Mouse (Mus musculus): ENCODE measurements around the gene Sema4d. TPM values are rescaled to one million over a fixed set of nuclear protein-coding genes. Genes with fewer than 3 reads are reported as not detected.
A peak's percentile ranks its signal among the peaks of the same experiment; 100 is the strongest.
"Not testable (repeated sequence)": the region's sequence is repeated elsewhere in the genome, so short reads cannot be mapped to it uniquely, and the experiment has no call there.

Sema4d gene
- 5.4 and 5.8 TPM in 2 replicates for polyA plus RNA-seq (2016; fragmentation: Nextera tagmentation; extraction: Ambion mirVana)

- H3K36me3 ChIP-seq: no peaks in the 10 kb centered on the region
- no peaks in the 10 kb centered on the region for H3K9me3 ChIP-seq
- H3K4me2 ChIP-seq: peak within 1 kb of the TSS; percentile 97
- peaks cover 15% of the 10 kb centered on the region for H3K4me1 ChIP-seq (replicated peaks)
- H3K4me3 ChIP-seq (replicated peaks): peak within 1 kb of the TSS; percentile 84
- 1% methylated on average over 42 of the region's 52 CpGs for WGBS
- peak; percentile 33 for ATAC-seq (ENCODE audit: insufficient number of reproducible peaks, insufficient read depth, low FRiP score, low TSS enrichment, low read depth)
- H3K27ac ChIP-seq: no peak within 1 kb of the TSS
- H3K27me3 ChIP-seq: peaks cover 27% of the 10 kb centered on the region
- H3K9ac ChIP-seq (replicated peaks): peak within 1 kb of the TSS; percentile 73
Measured at GRCm38 (mm10) chr13:51793425-51793891, at the start of gene Sema4d. Gene Sema4d, minus strand, starts transcription at chr13:51793747.

GRCm38 (mm10) chr13:51843298-51843697 is 49.8 kb upstream of the Sema4d start:
- no peak overlapping the region for H3K9ac ChIP-seq (replicated peaks)
- H3K4me2 ChIP-seq: no peak overlapping the region
- H3K4me3 ChIP-seq (replicated peaks): no peak overlapping the region
- peaks cover 40% of the 10 kb centered on the region for H3K4me1 ChIP-seq (replicated peaks)
- WGBS: 61% methylated on average over 4 of the region's 4 CpGs
- peaks cover 10% of the 10 kb centered on the region; the same call in 1 of the 2 replicates for H3K27me3 ChIP-seq
- H3K36me3 ChIP-seq: no peaks in the 10 kb centered on the region
- H3K9me3 ChIP-seq: no peaks in the 10 kb centered on the region
- no peak for ATAC-seq (ENCODE audit: insufficient number of reproducible peaks, insufficient read depth, low FRiP score, low TSS enrichment, low read depth)
- no peak overlapping the region for H3K27ac ChIP-seq

DNA sequence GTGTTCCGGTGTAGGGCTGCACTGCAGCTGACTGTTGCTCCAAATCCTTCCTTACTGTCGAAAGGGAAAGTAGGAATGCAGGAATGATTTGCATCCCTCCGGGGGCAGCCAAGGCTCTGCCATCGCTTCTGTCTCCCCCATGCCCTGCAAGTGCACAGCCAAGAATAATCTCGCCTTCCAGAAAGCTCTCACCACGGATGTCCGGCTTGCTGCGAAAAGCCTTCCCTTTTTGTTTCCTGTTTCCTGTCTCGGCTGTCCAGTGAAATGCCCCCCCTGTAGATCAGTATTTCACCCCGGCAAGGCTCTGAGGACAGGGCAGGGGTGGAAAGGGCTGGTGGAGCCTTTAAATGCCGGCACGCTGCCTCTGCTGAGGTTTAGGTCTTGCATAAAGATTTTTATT is 49.2 kb upstream of the Sema4d start:
- Histone ChIP-seq H3K4me3 (replicated peaks) (no peak overlapping the region), H3K27me3 (peaks cover 10% of the 10 kb centered on the region; the same call in 1 of the 2 replicates), H3K27ac (peak overlapping the region; percentile 26; the same call in 1 of the 2 replicates), H3K9me3 (no peaks in the 10 kb centered on the region), H3K4me2 (peak overlapping the region; percentile 48), H3K4me1 (replicated peaks) (peaks cover 34% of the 10 kb centered on the region), H3K9ac (replicated peaks) (no peak overlapping the region), H3K36me3 (no peaks in the 10 kb centered on the region)
- ATAC-seq (ENCODE audit: insufficient number of reproducible peaks, insufficient read depth, low FRiP score, low TSS enrichment, low read depth): no peak
- 4% methylated on average over 12 of the region's 12 CpGs for WGBS

DNA sequence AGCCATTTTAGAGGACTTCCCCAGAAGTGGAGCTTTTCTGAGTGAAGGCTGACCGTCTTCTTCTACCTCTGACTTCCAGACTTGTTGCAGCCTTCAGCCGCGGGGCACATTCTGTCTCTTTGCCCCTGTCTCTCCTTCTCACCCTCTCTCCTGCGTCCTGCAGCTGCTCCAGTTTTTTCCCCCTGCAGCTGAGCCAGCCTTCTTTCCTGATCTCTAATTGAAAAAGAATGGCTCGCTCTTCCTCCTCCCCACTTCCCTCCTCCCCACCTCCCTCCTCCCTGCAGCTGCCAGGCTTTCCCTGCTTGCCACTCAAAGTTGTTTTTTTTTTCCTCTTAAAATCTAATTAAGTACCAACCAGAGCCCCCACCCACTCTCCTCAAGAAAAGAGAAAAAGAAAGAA is 48.6 kb upstream of the Sema4d start:
- ATAC-seq (ENCODE audit: insufficient number of reproducible peaks, insufficient read depth, low FRiP score, low TSS enrichment, low read depth): no peak
- Histone ChIP-seq H3K27ac (peak overlapping the region; percentile 78), H3K4me2 (peak overlapping the region; percentile 48), H3K4me3 (replicated peaks) (peak overlapping the region; percentile 4; the same call in 1 of the 2 replicates), H3K9ac (replicated peaks) (no peak overlapping the region), H3K9me3 (no peaks in the 10 kb centered on the region), H3K4me1 (replicated peaks) (peaks cover 31% of the 10 kb centered on the region), H3K27me3 (peaks cover 10% of the 10 kb centered on the region; the same call in 1 of the 2 replicates), H3K36me3 (no peaks in the 10 kb centered on the region)
- 2% methylated on average over 5 of the region's 5 CpGs for whole genome bisulfite sequencing

- Histone ChIP-seq H3K4me3 (replicated peaks) (peak overlapping the region; percentile 4; the same call in 1 of the 2 replicates), H3K27me3 (peaks cover 10% of the 10 kb centered on the region; the same call in 1 of the 2 replicates), H3K4me2 (peak overlapping the region; percentile 48), H3K27ac (peak overlapping the region; percentile 78), H3K9ac (replicated peaks) (no peak overlapping the region), H3K36me3 (no peaks in the 10 kb centered on the region), H3K9me3 (no peaks in the 10 kb centered on the region), H3K4me1 (replicated peaks) (peaks cover 31% of the 10 kb centered on the region)
- 8% methylated on average over 12 of the region's 12 CpGs for WGBS
- ATAC-seq (ENCODE audit: insufficient number of reproducible peaks, insufficient read depth, low FRiP score, low TSS enrichment, low read depth): no peak
Measured at GRCm38 (mm10) chr13:51841541-51842115, 48.1 kb upstream of the Sema4d start.

DNA sequence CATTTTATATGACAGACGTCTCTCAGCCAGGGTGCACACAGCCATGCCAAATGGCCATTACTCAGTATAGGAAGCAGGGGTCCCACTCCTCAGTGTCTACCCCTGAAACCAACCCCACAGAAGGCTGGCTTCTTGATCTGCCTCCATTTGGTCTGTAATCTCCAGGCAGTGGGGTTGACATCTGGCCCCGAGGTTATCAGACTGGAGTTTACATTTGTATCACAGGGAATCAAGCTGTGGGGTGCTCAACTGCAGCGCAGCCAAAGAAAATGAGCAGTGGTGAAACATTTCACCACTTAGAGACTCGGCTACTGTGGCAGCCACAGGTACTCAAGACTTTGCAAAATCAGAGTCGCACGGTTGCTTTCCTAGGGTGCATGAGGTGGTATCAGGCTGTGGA is 47.2 kb upstream of the Sema4d start:
- Histone ChIP-seq H3K36me3 (no peaks in the 10 kb centered on the region), H3K27me3 (peaks cover 10% of the 10 kb centered on the region; the same call in 1 of the 2 replicates), H3K9me3 (no peaks in the 10 kb centered on the region), H3K9ac (replicated peaks) (no peak overlapping the region), H3K4me3 (replicated peaks) (no peak overlapping the region), H3K27ac (no peak overlapping the region), H3K4me1 (replicated peaks) (peaks cover 31% of the 10 kb centered on the region), H3K4me2 (0 out of 2 replicates have a peak overlapping the region, but pooled peaks have one; percentile 48)
- no peak for ATAC-seq (ENCODE audit: insufficient number of reproducible peaks, insufficient read depth, low FRiP score, low TSS enrichment, low read depth)
- 37% methylated on average over 6 of the region's 6 CpGs for WGBS

DNA sequence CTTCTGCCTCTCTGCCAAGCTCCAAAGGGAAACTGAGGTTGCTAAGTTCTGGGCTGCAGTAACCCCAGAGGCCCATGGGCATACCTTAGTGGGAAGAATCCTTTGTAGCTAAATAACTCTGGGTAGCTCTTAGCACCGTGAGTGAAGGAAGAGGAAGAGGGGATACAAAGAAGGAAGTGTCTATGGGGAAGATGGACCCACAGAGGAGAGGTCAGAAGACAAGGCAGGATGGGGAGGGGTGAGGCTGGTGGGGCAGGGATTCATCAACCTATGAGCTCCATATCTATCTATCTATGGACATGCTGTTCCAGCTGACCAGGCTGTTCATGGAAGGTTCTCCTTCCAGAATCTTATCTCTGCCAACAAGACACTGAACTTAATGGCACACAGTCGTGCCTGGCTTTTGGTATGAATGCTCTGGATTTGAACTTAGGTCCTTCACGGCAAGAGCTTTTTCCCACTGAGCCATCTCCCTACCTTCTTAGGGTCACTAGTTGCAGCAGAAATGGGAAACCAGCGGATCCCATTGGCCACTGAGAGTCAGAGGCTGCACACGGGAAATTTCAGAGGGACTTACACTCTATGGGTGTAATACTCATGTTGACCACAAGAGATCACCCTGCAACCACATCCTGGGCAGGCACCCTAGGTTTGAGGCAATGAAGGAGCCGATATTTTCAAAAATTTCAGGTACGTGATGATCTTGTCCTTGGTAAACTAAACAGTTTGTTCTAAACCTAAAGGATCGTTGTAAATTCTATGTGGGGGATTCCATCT is 45.9 kb upstream of the Sema4d start:
- Histone ChIP-seq H3K4me1 (replicated peaks) (peaks cover 24% of the 10 kb centered on the region), H3K9me3 (no peaks in the 10 kb centered on the region), H3K4me2 (no peak overlapping the region), H3K27ac (no peak overlapping the region), H3K36me3 (no peaks in the 10 kb centered on the region), H3K9ac (replicated peaks) (no peak overlapping the region), H3K4me3 (replicated peaks) (no peak overlapping the region), H3K27me3 (peaks cover 10% of the 10 kb centered on the region; the same call in 1 of the 2 replicates)
- ATAC-seq (ENCODE audit: insufficient number of reproducible peaks, insufficient read depth, low FRiP score, low TSS enrichment, low read depth): no peak
- 22% methylated on average over 8 of the region's 8 CpGs for WGBS

GRCm38 (mm10) chr13:51837402-51837801 is 43.9 kb upstream of the Sema4d start:
- H3K9ac ChIP-seq (replicated peaks): no peak overlapping the region
- H3K27me3 ChIP-seq: peaks cover 10% of the 10 kb centered on the region; the same call in 1 of the 2 replicates
- no peak for ATAC-seq (ENCODE audit: insufficient number of reproducible peaks, insufficient read depth, low FRiP score, low TSS enrichment, low read depth)
- H3K9me3 ChIP-seq: no peaks in the 10 kb centered on the region
- no peaks in the 10 kb centered on the region for H3K36me3 ChIP-seq
- H3K4me3 ChIP-seq (replicated peaks): no peak overlapping the region
- WGBS: 46% methylated on average over 5 of the region's 5 CpGs
- no peak overlapping the region for H3K27ac ChIP-seq
- no peak overlapping the region for H3K4me2 ChIP-seq
- H3K4me1 ChIP-seq (replicated peaks): peaks cover 22% of the 10 kb centered on the region

DNA sequence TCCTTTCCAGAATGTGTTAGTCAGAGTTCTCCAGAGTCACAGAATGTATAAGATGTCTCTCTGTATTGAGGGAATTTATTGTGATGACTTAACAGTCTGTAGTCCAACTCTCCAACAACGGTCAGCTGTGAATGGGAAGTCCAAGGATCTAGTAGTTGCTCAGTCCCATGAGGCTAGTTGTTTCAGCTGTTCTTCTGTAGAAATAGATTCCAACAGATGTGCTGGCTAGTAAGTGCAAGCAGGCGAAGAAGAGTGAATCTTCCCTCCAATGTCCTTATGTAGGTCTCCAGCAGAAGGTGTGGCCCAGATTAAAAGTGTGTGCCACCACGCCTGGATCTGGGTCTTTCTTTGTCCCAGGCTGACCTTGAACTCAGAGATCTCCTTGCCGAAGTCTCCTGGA is 41.7 kb upstream of the Sema4d start:
- WGBS: 86% methylated on average over 4 of the region's 4 CpGs
- H3K36me3 ChIP-seq; H3K4me1 ChIP-seq (replicated peaks); ATAC-seq (ENCODE audit: insufficient number of reproducible peaks, insufficient read depth, low FRiP score, low TSS enrichment, low read depth); H3K9ac ChIP-seq (replicated peaks); H3K9me3 ChIP-seq; H3K27ac ChIP-seq; H3K4me2 ChIP-seq; H3K4me3 ChIP-seq (replicated peaks); H3K27me3 ChIP-seq: not testable (repeated sequence)

- WGBS: 61% methylated on average over 2 of the region's 2 CpGs
- Histone ChIP-seq H3K9me3 (no peaks in the 10 kb centered on the region), H3K9ac (replicated peaks) (no peak overlapping the region), H3K4me2 (no peak overlapping the region), H3K4me1 (replicated peaks) (peaks cover 5% of the 10 kb centered on the region; the same call in 1 of the 2 replicates), H3K27me3 (peaks cover 10% of the 10 kb centered on the region; the same call in 1 of the 2 replicates), H3K36me3 (no peaks in the 10 kb centered on the region), H3K4me3 (replicated peaks) (no peak overlapping the region), H3K27ac (no peak overlapping the region)
- no peak for ATAC-seq (ENCODE audit: insufficient number of reproducible peaks, insufficient read depth, low FRiP score, low TSS enrichment, low read depth)
Measured at GRCm38 (mm10) chr13:51834520-51834919, 41.0 kb upstream of the Sema4d start.

GRCm38 (mm10) chr13:51834024-51834423 is 40.5 kb upstream of the Sema4d start:
- not testable (repeated sequence) for ATAC-seq (ENCODE audit: insufficient number of reproducible peaks, insufficient read depth, low FRiP score, low TSS enrichment, low read depth); H3K9me3 ChIP-seq; H3K9ac ChIP-seq (replicated peaks); H3K4me1 ChIP-seq (replicated peaks); H3K27me3 ChIP-seq; H3K4me2 ChIP-seq; H3K27ac ChIP-seq; H3K4me3 ChIP-seq (replicated peaks); H3K36me3 ChIP-seq
- 57% methylated on average over 8 of the region's 8 CpGs for WGBS

Data from limb, embryonic 12.5 days (tissue).